Mouse (Mus musculus) lung, postnatal 0 days (tissue): Measurements from ENCODE around the gene Hoxc11.

Experiments used
- CTCF ChIP-seq: IDR thresholded peaks from 2 replicates; pipeline ENCODE4 v1.5.1; 2016; ENCODE audit warnings: antibody characterized with exemption, mild to moderate bottlenecking
- EP300 ChIP-seq: IDR thresholded peaks from 2 replicates; pipeline ENCODE4 v1.6.1; 2016; ENCODE audit warnings: antibody characterized with exemption, mild to moderate bottlenecking, control low read depth

GRCm38 (mm10) chr15:102947276-102947675 is 7.0 kb upstream of the Hoxc11 start:
- TF ChIP-seq EP300: no peak
- TF ChIP-seq CTCF: no peak
